Mouse (Mus musculus): Measurements from ENCODE around the gene Gpr161. TPM values are rescaled to one million over a fixed set of nuclear protein-coding genes. Genes with fewer than 3 reads are reported as not detected.

Gene Gpr161
- polyA plus RNA-seq (2017; shearing (Covaris generic)), result 0.20 TPM

DNA sequence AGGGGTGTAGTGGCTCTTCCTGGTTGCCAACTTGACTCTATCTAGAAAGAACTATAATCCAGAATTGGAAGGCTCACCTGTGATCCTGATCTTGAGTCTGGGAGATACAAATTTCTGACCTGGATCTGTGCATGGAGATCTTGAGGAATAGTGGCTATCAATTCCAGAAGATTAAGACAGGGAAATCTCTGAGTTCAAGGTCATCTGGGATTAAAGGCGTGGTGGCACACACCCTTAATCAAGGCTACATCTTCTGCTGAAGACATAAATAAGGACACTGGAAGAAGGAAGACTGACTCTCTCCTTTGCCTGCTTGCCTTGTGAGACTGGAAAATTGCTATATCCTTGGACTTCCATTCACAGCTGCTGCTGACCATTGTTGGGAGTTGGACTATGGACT lies at the start of gene Gpr161:
Gpr161 (plus strand) TSS at position 301 of the 400 bp plus-strand sequence.

Other genes with a start within 250 kb of the Gpr161 start
- gene Tbx19, start 135.0 kb upstream of the Gpr161 start, polyA plus RNA-seq (2017; shearing (Covaris generic)), result not detected
- 66.8 TPM for gene Sft2d2, start 101.4 kb upstream of the Gpr161 start, polyA plus RNA-seq (2017; shearing (Covaris generic))
- gene Tiprl, start 58.8 kb upstream of the Gpr161 start, polyA plus RNA-seq (2017; shearing (Covaris generic)), result 95.7 TPM
- gene Dcaf6, start 164.7 kb downstream of the Gpr161 start, polyA plus RNA-seq (2017; shearing (Covaris generic)), result 6.2 TPM
- gene Mpc2, start 164.8 kb downstream of the Gpr161 start, polyA plus RNA-seq (2017; shearing (Covaris generic)), result 155 TPM
- not detected for gene Adcy10, start 189.4 kb downstream of the Gpr161 start, polyA plus RNA-seq (2017; shearing (Covaris generic))

Data from activated CD4-positive, CD25-positive, alpha-beta regulatory T cell, adult 9 weeks (primary cell).